Mouse (Mus musculus) cortical plate, adult 2 months (tissue): ENCODE results near the gene Lamc3. TPM values are rescaled to one million over a fixed set of nuclear protein-coding genes. Genes with fewer than 3 reads are reported as not detected.

ENCODE experiments used
- H3K27ac ChIP-seq: fragments of 200-500 bp; 2 replicates; pipeline ENCODE4 v1.5.1; 2012; ENCODE audit warnings: low read length, control low read depth, inconsistent platforms; ENCODE audit not compliant: insufficient read depth
- H3K4me1 ChIP-seq: fragments of 200-500 bp; 2 replicates; pipeline ENCODE4 v1.6.1; 2011; ENCODE audit warnings: low read length; ENCODE audit not compliant: control insufficient read depth, insufficient read depth
- H3K4me3 ChIP-seq: fragments of 200-500 bp; 2 replicates; pipeline ENCODE4 v1.5.1; 2011; ENCODE audit warnings: mild to moderate bottlenecking, low read length, control low read depth; ENCODE audit not compliant: insufficient read depth
- CTCF ChIP-seq: fragments of 200-500 bp; IDR thresholded peaks from 2 replicates; pipeline ENCODE4 v1.5.1; 2011; ENCODE audit warnings: mild to moderate bottlenecking, control low read depth, low read length; ENCODE audit not compliant: insufficient read depth; ENCODE audit errors: extremely low read depth
- POLR2A ChIP-seq: fragments of 200-500 bp; IDR thresholded peaks from 2 replicates; pipeline ENCODE4 v1.6.1; 2011; ENCODE audit warnings: mild to moderate bottlenecking, low read length, control low read depth; ENCODE audit not compliant: insufficient read depth; ENCODE audit errors: extremely low read depth
- polyA plus RNA-seq: library from polyadenylated mRNA; depleted of rRNA; stranded (reverse); fragments of >200 nt; gene quantifications from 2 replicates; pipeline ENCODE4 v1.2.3, GENCODE M21; 2012

The Lamc3 gene
- polyA plus RNA-seq, 1 experiment: 3.9 TPM

DNA sequence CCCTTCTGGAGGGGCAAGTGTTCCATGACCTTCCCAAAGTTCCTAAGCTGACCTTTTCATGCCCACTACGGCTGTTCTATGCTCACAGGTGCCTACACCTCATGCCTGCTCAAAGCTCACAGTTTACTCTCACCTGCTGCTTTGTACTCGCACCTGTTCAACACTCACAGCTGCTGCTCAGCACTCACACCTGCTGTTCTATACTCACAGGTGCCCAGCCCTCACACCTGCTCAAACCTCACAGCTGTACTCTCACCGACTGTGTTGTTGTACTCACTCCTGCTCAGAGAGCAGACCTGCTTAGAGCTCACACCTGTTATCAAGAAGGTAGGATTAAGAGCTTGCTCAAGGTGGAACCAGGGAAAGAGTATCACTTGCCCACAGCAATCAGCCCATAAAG, 16.4 kb upstream of the Lamc3 start:
- Histone ChIP-seq H3K4me3 (no peak overlapping the region), H3K27ac (no peak overlapping the region), H3K4me1 (no peaks in the 10 kb centered on the region)
- TF ChIP-seq POLR2A (no peak), CTCF (no peak)

DNA sequence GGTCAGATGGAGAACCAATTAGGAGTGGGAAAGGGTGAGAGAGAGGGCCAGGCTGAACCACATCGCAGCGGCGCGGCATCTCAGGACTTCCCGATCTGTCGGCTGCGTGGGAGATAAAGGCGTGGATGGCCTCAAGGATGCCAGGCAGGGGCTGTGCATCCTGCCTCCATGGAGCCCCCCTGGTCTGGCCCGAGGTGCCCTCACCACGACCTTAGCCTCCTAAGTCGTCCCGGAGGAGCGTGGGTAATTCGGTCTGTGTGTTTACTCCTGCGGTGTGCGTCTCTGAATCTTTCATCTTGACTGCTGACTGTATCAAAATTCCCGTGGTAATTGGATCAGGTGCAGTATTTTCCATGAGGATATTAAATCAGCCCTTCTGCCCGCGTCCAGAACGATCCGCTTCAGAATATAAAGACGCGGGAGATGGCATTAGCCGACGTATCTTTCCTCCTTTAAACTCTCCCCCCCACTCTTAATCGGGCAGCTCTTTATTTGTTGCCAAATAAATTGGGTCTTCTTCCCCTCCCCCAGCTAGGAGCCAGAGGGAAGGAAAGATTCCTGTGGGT, 12.7 kb upstream of the Lamc3 start:
- H3K27ac ChIP-seq: no peak overlapping the region
- H3K4me1 ChIP-seq: peaks cover 1% of the 10 kb centered on the region; the same call in 1 of the 2 replicates
- no peak overlapping the region for H3K4me3 ChIP-seq
- TF ChIP-seq POLR2A (no peak), CTCF (no peak)

DNA sequence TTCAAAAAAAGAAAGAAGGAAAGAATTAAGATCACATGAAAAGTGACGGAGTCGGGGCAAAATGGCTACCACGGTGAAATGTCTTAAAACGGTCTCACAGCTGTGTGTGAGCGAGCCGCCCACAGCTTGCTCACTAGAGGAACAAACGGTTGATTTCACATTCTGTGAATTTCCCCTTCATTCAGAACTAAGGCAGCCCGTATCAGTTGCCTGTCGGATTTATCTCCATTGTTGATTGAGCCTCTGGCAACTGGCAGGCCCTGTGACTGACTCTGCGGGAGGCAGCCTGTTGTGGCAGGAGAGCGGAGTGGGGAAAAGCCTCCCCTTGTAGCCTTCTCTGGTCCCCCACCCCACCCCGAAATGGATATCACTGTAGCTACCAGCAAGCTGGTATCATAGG, 10.6 kb upstream of the Lamc3 start:
- no peak overlapping the region for H3K27ac ChIP-seq
- TF ChIP-seq CTCF (no peak), POLR2A (no peak)
- H3K4me1 ChIP-seq: peaks cover 1% of the 10 kb centered on the region; the same call in 1 of the 2 replicates

DNA sequence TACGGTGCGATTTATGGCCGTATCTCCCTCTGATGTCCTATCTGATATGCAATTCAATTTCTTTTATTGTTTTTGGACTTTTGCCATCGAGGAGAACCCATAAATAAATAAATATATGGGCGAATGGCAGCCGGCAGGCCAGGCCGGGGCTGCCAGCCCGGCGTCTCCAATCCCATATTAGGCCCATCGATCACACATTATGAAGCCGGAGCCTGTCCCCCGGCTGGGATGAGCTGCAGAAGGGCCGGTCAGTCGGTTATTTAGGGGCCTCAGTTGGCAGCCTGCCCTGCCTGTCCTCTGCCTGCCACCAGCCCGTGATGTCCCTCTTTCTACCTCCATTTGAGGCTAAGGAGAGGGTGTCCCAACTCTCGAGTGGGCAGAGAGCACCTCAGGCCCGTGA, 8.5 kb upstream of the Lamc3 start:
- TF ChIP-seq POLR2A (no peak), CTCF (no peak)
- peaks cover 1% of the 10 kb centered on the region; the same call in 1 of the 2 replicates for H3K4me1 ChIP-seq
- no peak overlapping the region for H3K4me3 ChIP-seq
- no peak overlapping the region for H3K27ac ChIP-seq

More for the DNA sequence above, 10.6 kb upstream of the Lamc3 start:
- H3K4me3 ChIP-seq: no peak overlapping the region

DNA sequence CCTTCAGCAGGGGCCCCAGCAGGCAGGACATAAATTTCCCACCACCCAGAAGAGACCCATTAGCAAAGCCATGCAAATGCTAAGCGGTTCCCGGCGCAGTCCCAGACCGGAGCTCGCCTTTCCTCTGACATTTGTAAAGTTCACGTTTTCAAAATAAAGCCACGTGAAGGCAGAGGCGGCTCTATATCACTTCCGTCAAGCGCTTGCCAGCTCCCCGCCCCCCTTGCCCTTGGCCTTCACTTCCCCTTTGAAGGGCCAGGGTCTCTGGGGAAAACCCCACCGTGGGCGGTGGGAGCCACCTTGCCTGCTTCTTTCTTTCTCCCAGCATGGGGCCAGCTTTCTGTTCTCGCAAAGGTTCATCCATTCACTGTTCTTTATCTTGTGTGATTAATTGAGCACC, 6.2 kb upstream of the Lamc3 start:
- TF ChIP-seq CTCF (no peak), POLR2A (no peak)

GRCm38 (mm10) chr2:31883061-31883460, 4.0 kb upstream of the Lamc3 start:
- Histone ChIP-seq H3K4me3 (no peak overlapping the region), H3K4me1 (no peaks in the 10 kb centered on the region), H3K27ac (no peak overlapping the region)
- TF ChIP-seq POLR2A (no peak), CTCF (no peak)

More for the DNA sequence above, 6.2 kb upstream of the Lamc3 start:
- H3K27ac ChIP-seq: no peak overlapping the region
- H3K4me3 ChIP-seq: no peak overlapping the region
- H3K4me1 ChIP-seq: peaks cover 1% of the 10 kb centered on the region; the same call in 1 of the 2 replicates

DNA sequence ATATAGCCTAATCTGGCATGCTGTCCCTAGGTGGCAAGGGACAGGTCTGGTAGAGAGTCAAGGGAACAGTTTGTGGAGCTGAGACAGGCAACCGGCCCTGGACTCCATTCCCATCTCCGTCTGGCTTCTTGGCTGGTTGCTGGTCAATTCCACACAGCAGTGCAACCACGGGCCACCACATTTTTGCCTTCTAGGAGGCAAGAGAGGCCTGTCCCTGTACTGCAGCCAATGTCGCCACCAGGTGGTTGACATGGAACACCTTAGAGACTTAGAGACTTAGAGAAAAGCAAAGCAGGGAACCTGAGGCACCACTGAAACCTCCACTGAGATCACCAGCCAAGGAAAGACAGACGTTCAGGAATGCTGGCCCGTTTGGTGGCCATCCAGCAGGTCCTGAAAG, 2.3 kb upstream of the Lamc3 start:
- Histone ChIP-seq H3K4me3 (no peak overlapping the region), H3K4me1 (no peaks in the 10 kb centered on the region), H3K27ac (no peak overlapping the region)
- TF ChIP-seq POLR2A (no peak), CTCF (peak; percentile 85)

DNA sequence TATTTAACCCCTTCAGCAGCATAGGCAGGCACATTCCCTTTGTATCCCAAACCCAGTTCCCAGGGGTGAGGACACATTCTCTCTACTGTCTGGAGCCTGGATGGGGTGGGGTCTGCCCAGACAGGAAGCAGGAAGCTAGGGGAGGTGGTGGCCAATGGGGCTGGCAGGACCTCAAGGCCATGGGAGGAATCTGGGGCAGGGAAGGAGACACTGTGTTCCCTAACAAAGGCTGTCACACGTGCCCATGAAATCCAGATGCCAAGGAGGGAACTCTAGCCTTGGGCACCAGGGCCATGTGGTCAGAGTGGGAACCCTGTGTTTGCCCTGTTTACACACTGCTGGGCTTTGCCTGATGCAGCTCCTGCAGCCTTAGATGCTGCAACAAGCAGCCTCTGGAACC, 1.8 kb downstream of the Lamc3 start:
- no peak overlapping the region for H3K4me3 ChIP-seq
- TF ChIP-seq CTCF (no peak), POLR2A (no peak)
- no peak overlapping the region for H3K27ac ChIP-seq
- H3K4me1 ChIP-seq: no peaks in the 10 kb centered on the region

DNA sequence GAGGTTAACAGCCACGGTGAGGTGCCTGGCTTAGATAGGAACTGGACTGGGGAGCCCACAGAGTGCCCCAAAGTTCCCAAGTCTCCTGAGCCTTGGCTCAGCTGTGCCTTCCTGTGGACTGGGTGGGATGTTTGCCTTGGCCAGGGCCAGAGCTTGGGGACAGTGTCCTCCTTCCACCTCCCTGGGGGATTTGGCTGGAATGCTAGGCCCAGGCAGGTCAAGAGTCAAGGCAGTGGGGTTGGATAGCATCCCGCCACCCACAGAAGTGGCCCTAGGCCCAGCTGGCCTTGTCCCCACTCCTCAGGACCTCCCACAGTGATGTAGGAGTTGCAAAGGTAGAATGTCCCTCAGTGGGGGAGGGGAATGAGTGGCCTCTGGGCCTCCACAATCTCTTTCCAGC, 4.1 kb downstream of the Lamc3 start:
- Histone ChIP-seq H3K27ac (no peak overlapping the region), H3K4me1 (no peaks in the 10 kb centered on the region; the same call in 1 of the 2 replicates), H3K4me3 (no peak overlapping the region)
- TF ChIP-seq POLR2A (no peak), CTCF (no peak)

- H3K4me3 ChIP-seq: no peak overlapping the region
These were observed 6.1 kb downstream of the Lamc3 start for GRCm38 (mm10) chr2:31893110-31893669.

More at GRCm38 (mm10) chr2:31893110-31893669, 6.1 kb downstream of the Lamc3 start:
- Histone ChIP-seq H3K27ac (no peak overlapping the region), H3K4me1 (no peaks in the 10 kb centered on the region; the same call in 1 of the 2 replicates)
- TF ChIP-seq CTCF: no peak
- TF ChIP-seq POLR2A: no peak
